Mouse (Mus musculus) 416B (cell line): ENCODE measurements around the gene Hipk3.

Experiments used
- DNase-seq: peaks from one replicate; pipeline ENCODE4 v3.0.0; 2011; ENCODE audit warnings: low read depth

Gene Hipk3

GRCm38 (mm10) chr2:104471161-104471560 is 23.1 kb downstream of the Hipk3 start:
- no peak for DNase-seq

GRCm38 (mm10) chr2:104470536-104470935 is 23.7 kb downstream of the Hipk3 start:
- DNase-seq = no peak

DNA sequence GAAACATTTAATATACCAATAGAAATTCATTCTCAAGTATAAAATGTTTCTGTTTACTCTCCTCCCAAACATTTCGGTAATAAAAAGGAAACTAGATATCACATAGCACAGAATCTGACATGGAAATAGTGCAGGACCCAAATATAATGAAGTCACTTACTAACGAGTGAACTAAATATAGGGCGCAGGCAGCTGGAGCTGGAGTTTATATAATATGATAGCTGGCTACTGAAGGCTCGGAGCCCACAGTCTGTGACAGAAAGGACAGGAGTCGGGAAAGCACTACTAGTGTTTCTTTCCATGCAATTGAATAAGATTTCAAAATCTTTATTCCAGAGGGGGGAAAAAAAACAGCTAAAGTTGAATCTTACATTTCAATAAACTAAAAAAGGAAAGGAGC is 25.8 kb downstream of the Hipk3 start:
- no peak for DNase-seq

DNA sequence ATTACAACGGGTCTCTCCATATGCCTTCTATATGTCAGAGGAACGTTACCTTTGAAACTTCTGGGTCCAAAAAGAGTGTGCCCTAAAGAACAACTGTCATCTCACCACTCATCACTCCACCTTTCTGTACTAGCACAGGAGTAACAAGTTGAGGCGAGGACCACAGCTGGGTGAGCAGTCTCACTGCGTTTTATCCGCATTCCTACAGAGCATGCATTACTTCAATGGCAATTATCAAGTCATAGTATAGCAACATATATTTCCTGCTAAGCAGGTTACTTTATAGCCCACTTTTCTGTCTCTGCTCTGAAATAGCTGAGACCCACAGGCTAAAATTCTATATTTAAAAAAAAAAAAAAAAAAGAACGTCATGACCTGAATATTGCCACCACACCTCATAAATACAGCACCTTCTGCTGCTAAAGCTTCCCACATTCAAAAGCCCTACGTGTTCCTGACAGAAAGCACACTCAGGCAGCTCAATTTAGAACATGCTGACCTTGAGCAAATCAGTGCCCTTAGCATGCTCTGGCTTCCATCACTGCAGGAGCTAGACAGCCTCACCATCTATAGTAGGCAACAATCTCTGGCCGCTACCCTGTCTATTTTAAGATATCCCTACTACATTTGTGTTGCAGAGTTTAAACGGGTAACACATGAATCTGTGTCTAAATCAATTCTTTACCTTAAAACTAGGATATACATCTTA is 27.2 kb downstream of the Hipk3 start:
- no peak for DNase-seq

DNA sequence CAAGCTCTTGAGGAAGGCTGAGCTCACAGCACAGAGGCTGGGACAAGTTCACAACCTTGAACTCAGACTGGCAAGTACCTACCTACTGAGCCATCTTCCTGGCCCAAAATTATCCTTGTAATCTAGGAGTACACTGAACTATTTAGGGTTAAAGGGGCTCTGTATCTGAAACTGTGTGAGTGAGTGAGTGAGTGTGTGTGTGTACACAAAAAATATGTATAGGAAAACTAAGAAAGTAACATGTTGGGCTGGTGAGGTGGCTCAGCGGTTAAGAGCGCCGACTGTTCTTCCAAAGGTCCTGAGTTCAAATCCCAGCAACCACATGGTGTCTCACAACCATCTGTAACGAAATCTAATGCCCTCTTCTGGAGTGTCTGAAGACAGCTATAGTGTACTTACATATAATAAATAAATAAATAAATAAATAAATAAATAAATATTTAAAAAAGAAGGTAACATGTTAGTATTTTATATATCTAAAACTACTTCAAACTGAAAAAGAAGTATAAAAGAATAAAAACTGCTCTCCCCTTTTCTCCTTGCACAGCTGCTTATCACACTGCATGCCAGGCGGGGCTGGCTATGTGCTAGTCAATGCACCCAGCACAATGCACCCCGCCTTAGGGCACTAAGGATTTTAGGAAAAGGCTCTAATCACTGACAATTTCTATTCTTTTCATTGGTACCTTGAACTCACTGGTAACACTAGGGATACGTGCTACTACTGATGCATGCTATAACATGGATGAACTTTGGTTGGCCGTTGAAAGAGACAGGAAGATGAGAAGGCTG is 28.4 kb downstream of the Hipk3 start:
- no peak for DNase-seq

GRCm38 (mm10) chr2:104460021-104460420 is 34.2 kb downstream of the Hipk3 start:
- DNase-seq = peak; percentile 61

DNA sequence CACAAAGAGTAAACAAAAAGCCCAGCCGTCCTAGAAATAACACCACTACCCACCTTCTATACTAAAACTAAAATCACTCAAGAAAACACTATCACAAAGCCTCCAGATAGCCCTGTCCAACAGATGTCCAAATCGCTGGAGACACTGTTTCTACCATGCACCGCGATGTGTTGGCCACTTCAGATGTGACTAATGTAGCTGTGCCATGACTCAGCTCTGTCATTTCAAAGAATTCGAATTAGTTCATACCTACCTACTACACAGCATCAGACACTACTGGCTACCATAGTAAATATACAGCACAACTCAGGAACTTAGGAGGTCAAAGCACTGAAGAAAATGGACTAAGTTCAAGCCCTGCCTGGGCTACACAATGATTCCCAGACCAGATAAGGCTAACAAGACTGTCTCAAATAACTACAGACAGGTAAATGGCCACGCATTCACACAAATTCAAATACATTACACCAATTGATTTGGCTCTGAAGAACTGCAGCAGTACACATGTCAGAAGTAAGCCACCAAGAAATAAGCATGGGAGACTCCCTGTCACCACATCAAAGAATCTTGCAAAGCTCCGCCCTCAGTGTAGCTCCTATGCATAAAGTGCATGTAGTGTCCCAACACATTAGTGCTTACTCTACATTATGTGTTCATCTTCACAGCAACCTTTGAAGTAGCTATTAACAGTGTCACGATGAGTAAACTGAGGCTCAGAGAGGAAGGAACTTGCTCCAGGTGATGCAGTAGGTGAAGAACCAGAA is 35.5 kb downstream of the Hipk3 start:
- DNase-seq = peak; percentile 75

DNA sequence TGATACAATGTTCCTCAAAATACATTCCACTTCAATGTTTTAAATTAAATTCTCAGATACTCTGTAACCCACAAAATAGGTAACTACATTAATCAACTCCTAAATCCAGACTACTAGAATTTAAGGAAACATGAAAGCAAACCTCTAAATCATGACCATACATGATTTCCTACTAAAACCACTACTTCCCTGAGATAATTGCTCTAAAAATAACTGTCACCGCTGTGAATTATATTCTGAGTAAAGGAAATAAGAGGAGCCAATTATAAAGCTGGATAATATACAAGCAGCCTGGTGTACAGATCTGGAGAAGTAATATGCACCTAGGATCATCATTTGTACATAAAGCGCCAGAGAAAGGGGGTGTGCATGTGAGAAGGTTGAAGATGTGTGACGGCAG is 37.1 kb downstream of the Hipk3 start:
- DNase-seq = peak; percentile 46

GRCm38 (mm10) chr2:104450685-104451084 is 43.6 kb downstream of the Hipk3 start:
- DNase-seq = peak; percentile 54

DNA sequence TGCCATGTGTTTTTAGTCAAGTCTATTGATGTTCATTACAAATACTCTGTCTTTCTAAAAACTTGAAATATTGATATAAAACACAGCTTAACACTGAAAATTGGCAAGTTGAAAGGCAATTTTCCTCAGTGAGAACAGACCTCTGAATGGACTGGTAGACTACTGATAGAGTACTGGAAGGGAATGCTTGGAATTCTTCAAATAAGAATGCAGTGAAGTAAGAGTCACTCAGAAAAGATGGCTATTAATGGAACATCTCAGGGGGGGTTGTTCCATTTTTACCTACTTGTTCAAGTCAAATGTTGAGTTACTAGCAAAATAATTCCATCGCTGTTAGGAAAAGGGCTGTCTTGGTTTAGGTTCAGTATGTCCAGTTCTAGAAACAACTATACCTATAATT is 45.1 kb downstream of the Hipk3 start:
- DNase-seq = no peak

DNA sequence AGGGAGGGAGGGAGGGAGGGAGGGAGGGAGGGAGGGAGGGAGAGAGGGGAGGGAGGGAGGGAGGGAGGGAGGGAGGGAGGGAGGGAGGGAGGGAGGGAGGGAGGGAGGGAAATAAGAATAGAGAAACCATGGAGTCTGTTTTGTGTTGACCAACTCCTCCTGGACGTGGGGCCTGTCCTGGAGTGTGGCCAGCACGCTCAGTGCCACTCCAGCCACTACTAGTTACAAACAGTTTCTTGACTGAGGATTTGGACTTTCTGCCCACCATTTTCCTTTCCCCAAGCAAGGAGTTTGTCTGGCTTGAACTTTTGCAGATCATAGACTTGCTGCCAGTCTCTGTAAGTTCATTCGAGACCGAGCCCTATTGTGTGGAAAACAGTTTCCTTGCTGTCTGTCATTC is 46.0 kb downstream of the Hipk3 start:
- DNase-seq = no peak

- peak; percentile 27 for DNase-seq
Measured at GRCm38 (mm10) chr2:104446016-104446415, 48.2 kb downstream of the Hipk3 start.

- DNase-seq = peak; percentile 87
Measured at GRCm38 (mm10) chr2:104444776-104445175, 49.5 kb downstream of the Hipk3 start.

GRCm38 (mm10) chr2:104442341-104442740 is 51.9 kb downstream of the Hipk3 start:
- DNase-seq = no peak

DNA sequence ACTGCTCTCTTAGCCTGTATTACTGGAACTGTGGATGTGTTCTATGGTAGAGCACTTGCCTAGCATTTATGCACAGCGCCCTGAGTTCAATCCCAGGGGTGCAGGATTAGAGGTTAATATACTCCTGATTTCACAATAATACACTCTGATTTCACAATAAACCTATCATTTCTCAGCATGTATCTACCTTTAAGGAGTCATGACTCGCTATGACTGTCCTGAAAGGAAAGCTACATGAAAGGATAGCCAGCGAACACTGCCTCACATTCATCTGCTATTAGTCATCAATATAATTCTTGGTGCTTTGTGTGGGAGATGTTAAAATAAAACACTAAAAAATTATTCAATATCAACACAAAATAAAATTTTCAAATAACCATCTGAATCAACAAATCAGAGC is 58.0 kb downstream of the Hipk3 start:
- DNase-seq = peak; percentile 52

DNA sequence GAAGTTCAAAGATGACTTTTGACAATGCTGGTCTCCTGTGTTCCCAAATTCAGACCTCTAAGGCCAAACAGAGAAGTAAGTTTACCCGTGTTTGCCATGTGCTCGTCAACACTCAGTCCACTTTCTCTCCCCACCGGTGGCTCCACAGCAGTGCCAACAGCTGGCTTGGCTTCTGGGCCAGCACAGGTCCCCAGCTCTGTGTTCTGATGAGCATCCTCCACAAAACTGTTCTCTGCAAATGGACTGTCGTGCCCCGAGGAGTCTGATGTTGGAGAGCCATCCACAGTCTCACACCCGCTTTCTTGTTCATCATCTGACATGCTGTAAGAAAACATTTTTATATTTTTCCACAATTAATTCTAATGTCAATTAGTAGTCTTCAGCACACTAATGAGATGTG is 63.2 kb downstream of the Hipk3 start:
- no peak for DNase-seq

- no peak for DNase-seq
Measured at GRCm38 (mm10) chr2:104430566-104430965, 63.7 kb downstream of the Hipk3 start.

DNA sequence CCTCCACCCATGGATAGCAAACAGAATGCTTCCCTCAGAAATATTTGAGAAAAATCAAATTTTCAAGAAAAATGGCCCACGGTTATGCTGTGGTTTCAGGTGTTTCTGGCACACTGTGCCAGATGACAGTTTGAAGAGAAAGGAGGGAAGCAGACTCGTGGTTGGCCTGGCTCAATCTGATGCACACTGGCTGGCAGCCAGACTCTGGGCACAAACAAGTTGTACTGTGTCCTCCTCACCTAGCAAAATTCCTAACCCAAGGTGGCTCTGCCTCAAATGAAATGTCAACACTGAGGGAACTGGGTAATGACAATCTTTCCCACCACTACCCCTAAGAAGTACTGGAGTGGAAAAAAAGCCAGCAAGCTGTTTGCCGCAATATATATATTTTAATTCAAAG is 68.1 kb downstream of the Hipk3 start:
- no peak for DNase-seq

DNA sequence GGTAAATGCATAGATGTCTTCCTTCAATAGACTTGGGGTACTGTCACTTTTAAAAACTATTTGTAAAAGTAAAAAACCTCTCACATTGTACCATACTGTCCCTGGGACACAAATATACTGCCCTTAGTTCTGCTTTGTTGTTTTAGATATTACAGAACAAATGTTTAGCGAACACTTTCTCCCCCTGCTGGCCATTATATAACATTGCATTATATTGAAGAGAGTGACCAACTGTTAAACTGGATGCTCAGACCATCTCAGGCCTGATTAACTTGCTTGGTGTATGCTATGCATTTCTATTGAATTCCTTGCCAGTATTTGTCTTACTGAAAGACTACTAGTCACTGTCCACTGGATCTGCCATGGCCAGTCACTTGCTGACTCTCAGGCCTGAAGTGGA is 72.0 kb downstream of the Hipk3 start:
- peak; percentile 63 for DNase-seq

GRCm38 (mm10) chr2:104420805-104421204 is 73.4 kb downstream of the Hipk3 start:
- peak; percentile 46 for DNase-seq

DNA sequence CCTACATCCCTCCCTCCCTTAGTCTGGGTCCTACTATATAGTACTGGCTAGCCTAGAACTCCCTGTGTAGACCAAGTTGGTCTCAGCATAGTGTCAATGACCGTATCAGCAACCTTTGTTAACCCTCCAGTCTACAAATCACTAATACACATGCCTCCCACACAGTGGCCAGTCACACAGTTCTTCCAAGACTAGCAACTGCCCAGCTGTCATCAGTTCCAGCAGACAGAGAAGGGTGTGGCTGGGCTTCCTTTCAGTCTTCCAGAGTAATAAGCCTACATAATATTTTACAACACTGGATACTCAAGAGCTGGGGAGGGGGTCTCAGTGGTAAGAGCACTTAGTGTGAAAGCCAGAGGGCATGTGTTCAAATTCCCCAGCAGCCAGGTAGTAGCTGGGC is 74.2 kb downstream of the Hipk3 start:
- no peak for DNase-seq

DNA sequence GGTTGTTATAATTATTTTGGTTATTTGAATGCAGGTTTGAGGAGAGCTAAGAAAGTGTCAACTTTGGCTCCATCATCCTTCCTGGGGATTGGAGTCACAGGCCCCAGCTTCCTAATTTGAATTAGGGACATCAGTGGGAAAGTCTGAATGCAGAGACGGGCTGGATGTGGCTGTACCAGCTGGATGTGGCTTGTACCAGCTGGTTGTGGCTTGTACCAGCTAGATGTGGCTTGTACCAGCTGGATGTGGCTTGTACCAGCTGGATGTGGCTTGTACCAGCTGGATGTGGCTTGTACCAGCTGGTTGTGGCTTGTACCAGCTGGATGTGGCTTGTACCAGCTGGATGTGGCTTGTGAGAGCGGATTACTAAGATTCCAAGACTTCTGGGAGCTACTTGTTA is 74.8 kb downstream of the Hipk3 start:
- DNase-seq = peak; percentile 41

DNA sequence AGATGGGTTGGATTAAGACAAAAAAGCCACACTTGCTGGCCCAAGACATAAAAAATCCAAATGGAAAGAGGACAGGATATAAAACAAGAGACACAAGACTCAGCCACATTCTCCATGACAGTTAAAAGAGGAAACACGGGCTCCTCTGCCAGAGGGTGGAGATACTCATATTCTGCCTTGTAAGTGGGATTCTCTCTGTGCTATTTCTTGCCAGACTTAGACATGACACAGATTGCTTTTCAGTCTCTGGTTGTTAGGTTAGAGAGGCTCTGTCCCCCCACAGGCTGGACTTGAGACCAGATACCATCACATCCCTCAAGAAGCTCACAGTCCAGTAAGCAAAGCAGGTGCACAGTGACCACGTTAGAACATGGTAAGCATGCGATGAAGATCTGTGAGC is 81.2 kb downstream of the Hipk3 start:
- no peak for DNase-seq
